Mouse (Mus musculus) hindbrain, embryonic 15.5 days (tissue): Measurements from ENCODE around the gene Hoxd4. TPM values are rescaled to one million over a fixed set of nuclear protein-coding genes. Genes with fewer than 3 reads are reported as not detected.

Experiments used
- ATAC-seq: fragments of 200-750 bp; cut with Nextera tagmentation; 2 replicates; pipeline ENCODE4 v1.8.0; 2017; ENCODE audit warnings: low read depth, moderate number of reproducible peaks, moderate TSS enrichment; ENCODE audit not compliant: low FRiP score
- H3K27ac ChIP-seq: fragments of 300-500 bp; sonication (generic); replicated peaks from 2 replicates; pipeline ENCODE4 v1.5.1; 2015; ENCODE audit warnings: mild to moderate bottlenecking, inconsistent platforms
- H3K27me3 ChIP-seq: fragments of 300-500 bp; sonication (generic); 2 replicates; pipeline ENCODE4 v1.6.1; 2015; ENCODE audit warnings: control low read depth, inconsistent platforms
- H3K36me3 ChIP-seq: fragments of 300-500 bp; sonication (generic); 2 replicates; pipeline ENCODE4 v1.6.1; 2015; ENCODE audit warnings: control low read depth, inconsistent platforms
- H3K4me1 ChIP-seq: fragments of 300-500 bp; sonication (generic); replicated peaks from 2 replicates; pipeline ENCODE4 v1.6.1; 2015; ENCODE audit warnings: control low read depth, inconsistent platforms
- H3K4me2 ChIP-seq: fragments of 300-500 bp; sonication (generic); 2 replicates; pipeline ENCODE4 v1.6.1; 2015; ENCODE audit warnings: moderate library complexity, mild to moderate bottlenecking, inconsistent platforms
- H3K4me3 ChIP-seq: fragments of 300-500 bp; sonication (generic); 2 replicates; pipeline ENCODE4 v1.5.1; 2015; ENCODE audit warnings: mild to moderate bottlenecking, inconsistent platforms
- H3K9ac ChIP-seq: fragments of 300-500 bp; sonication (generic); 2 replicates; pipeline ENCODE4 v1.6.1; 2015; ENCODE audit warnings: inconsistent platforms
- H3K9me3 ChIP-seq: fragments of 300-500 bp; sonication (generic); 2 replicates; pipeline ENCODE4 v1.6.1; 2016; ENCODE audit warnings: control low read depth, inconsistent platforms
- WGBS: fragments of 180-500 bp; shearing (Covaris S2); methylation state at CpG from one replicate; pipeline ENCODE4 v1.1.7; 2015; 5-methylcytosine and 5-hydroxymethylcytosine counted together
- microRNA counts: library from miRNA; unstranded; fragments of <30 nt; microRNA quantifications from one replicate; lab custom pipeline; 2016
- microRNA-seq: library from miRNA; unstranded; fragments of <30 nt; microRNA quantifications from one replicate; pipeline ENCODE4, GENCODE M21; 2016
- polyA plus RNA-seq: library from polyadenylated mRNA; unstranded; fragments of >200 nt; fragmentation: Nextera tagmentation; extraction: Ambion mirVana; gene quantifications from 2 replicates; pipeline ENCODE4 v1.2.1, GENCODE M21; 2015

Gene Hoxd4
- polyA plus RNA-seq, 1 experiment from 2014 or later: 2.7 TPM

GRCm38 (mm10) chr2:74763976-74764375 lies 52.2 kb downstream of the Hoxd4 start:
- WGBS: 59% methylated on average over 10 of the region's 10 CpGs
- ATAC-seq: no peak
- Histone ChIP-seq H3K36me3 (no peaks in the 10 kb centered on the region), H3K27ac (no peak overlapping the region), H3K4me1 (peaks cover 18% of the 10 kb centered on the region), H3K9ac (no peak overlapping the region), H3K9me3 (no peaks in the 10 kb centered on the region), H3K4me3 (0 out of 2 replicates have a peak overlapping the region, but pooled peaks have one; percentile 52), H3K27me3 (peaks cover 63% of the 10 kb centered on the region), H3K4me2 (peak overlapping the region; percentile 96; the same call in 1 of the 2 replicates)

GRCm38 (mm10) chr2:74774359-74774758 lies 62.6 kb downstream of the Hoxd4 start:
- 89% methylated on average over 2 of the region's 2 CpGs for WGBS
- Histone ChIP-seq H3K27ac (no peak overlapping the region), H3K4me1 (no peaks in the 10 kb centered on the region), H3K9me3 (no peaks in the 10 kb centered on the region), H3K36me3 (no peaks in the 10 kb centered on the region), H3K9ac (no peak overlapping the region), H3K27me3 (0 out of 2 replicates have a peak, but pooled peaks cover 3% of the 10 kb centered on the region), H3K4me3 (no peak overlapping the region), H3K4me2 (no peak overlapping the region)
- ATAC-seq: no peak

GRCm38 (mm10) chr2:74777536-74778275 lies 66.0 kb downstream of the Hoxd4 start:
- no peak for ATAC-seq
- Histone ChIP-seq H3K36me3 (no peaks in the 10 kb centered on the region), H3K4me3 (no peak overlapping the region), H3K4me2 (no peak overlapping the region), H3K9ac (no peak overlapping the region), H3K4me1 (no peaks in the 10 kb centered on the region), H3K27me3 (0 out of 2 replicates have a peak, but pooled peaks cover 3% of the 10 kb centered on the region), H3K9me3 (no peaks in the 10 kb centered on the region), H3K27ac (no peak overlapping the region)
- 65% methylated on average over 13 of the region's 13 CpGs for WGBS

MicroRNA genes within 50 kb of the gene (microRNA counts, 519-probe panel; counts per million panel counts)
- microRNA mmu-miR-10b (lab: Ali Mortazavi, UCI): 3,784 counts per million, percentile 81 among the panel's probes with 10 or more counts

Small RNA genes lying within 50 kb of the gene (microRNA-seq; reads per million reads assigned to microRNA genes)
- gene Gm44463: not detected
- gene Mir10b: 51,246 reads per million, percentile 99 among the genes with 10 or more reads in this experiment

Other genes starting within 250 kb of the Hoxd4 start
- gene Lnpk, start 132.5 kb upstream of the Hoxd4 start, polyA plus RNA-seq: 44.8 and 45.7 TPM in 2 replicates
- 0.76 and 0.87 TPM in 2 replicates for gene Evx2, start 52.4 kb upstream of the Hoxd4 start, polyA plus RNA-seq
- gene Hoxd13, start 43.6 kb upstream of the Hoxd4 start, polyA plus RNA-seq: not detected in 2 replicates
- gene Hoxd12, start 36.9 kb upstream of the Hoxd4 start, polyA plus RNA-seq: not detected in 2 replicates
- not detected in 2 replicates for gene Hoxd11, start 32.4 kb upstream of the Hoxd4 start, polyA plus RNA-seq
- gene Hoxd10, start 20.0 kb upstream of the Hoxd4 start, polyA plus RNA-seq: not detected in 2 replicates
- not detected in 2 replicates for gene Hoxd9, start 14.2 kb upstream of the Hoxd4 start, polyA plus RNA-seq
- gene Hoxd8, start 7.3 kb upstream of the Hoxd4 start, polyA plus RNA-seq: 0.73 and 1.3 TPM in 2 replicates
- 49.4 and 51.8 TPM in 2 replicates for gene Hoxd3, start within 50 bp of the Hoxd4 start, polyA plus RNA-seq
- gene Gm28230, start 14.8 kb downstream of the Hoxd4 start, polyA plus RNA-seq: 0.87 and 1.6 TPM in 2 replicates
- gene Hoxd1, start 51.1 kb downstream of the Hoxd4 start, polyA plus RNA-seq: 1.2 and 2.4 TPM in 2 replicates
- 152 and 165 TPM in 2 replicates for gene Mtx2, start 113.9 kb downstream of the Hoxd4 start, polyA plus RNA-seq